Mouse (Mus musculus) bone marrow, adult 2 months (tissue): ENCODE results near the gene Hes7. TPM values are rescaled to one million over a fixed set of nuclear protein-coding genes. Genes with fewer than 3 reads are reported as not detected.

Experiments
- H3K27ac ChIP-seq: fragments of 200-500 bp; 2 replicates; pipeline ENCODE4 v1.5.1; 2012; ENCODE audit warnings: low read depth, mild to moderate bottlenecking, control low read depth, inconsistent platforms, low read length; ENCODE audit not compliant: control insufficient read depth, poor library complexity, insufficient read depth
- H3K4me1 ChIP-seq: fragments of 200-500 bp; 2 replicates; pipeline ENCODE4 v1.6.1; 2011; ENCODE audit warnings: low read length; ENCODE audit not compliant: control insufficient read depth, insufficient read depth
- H3K4me3 ChIP-seq: fragments of 200-500 bp; replicated peaks from 2 replicates; pipeline ENCODE3; 2011; ENCODE audit warnings: mild to moderate bottlenecking, low read depth, low read length, control low read depth; ENCODE audit not compliant: control insufficient read depth
- CTCF ChIP-seq: fragments of 200-500 bp; IDR thresholded peaks from 2 replicates; pipeline ENCODE4 v1.5.1; 2011; ENCODE audit warnings: low read length, control low read depth; ENCODE audit not compliant: control insufficient read depth, insufficient read depth
- POLR2A ChIP-seq: fragments of 200-500 bp; IDR thresholded peaks from 2 replicates; pipeline ENCODE4 v1.6.1; 2011; ENCODE audit warnings: low read depth, mild to moderate bottlenecking, control low read depth, low read length, borderline replicate concordance; ENCODE audit not compliant: control insufficient read depth
- WGBS: fragments of 180-500 bp; shearing (Covaris S2); methylation state at CpG from one replicate; pipeline ENCODE4 v1.1.7; 2018; 5-methylcytosine and 5-hydroxymethylcytosine counted together
- polyA plus RNA-seq: library from polyadenylated mRNA; stranded (reverse); fragments of >200 nt; gene quantifications from 2 replicates; pipeline ENCODE4 v1.2.4, GENCODE M21; 2011; ENCODE audit warnings: low replicate concordance; ENCODE audit not compliant: missing spikeins, insufficient read depth, insufficient read length

Gene Hes7
- polyA plus RNA-seq, 1 experiment = 1.1 TPM

DNA sequence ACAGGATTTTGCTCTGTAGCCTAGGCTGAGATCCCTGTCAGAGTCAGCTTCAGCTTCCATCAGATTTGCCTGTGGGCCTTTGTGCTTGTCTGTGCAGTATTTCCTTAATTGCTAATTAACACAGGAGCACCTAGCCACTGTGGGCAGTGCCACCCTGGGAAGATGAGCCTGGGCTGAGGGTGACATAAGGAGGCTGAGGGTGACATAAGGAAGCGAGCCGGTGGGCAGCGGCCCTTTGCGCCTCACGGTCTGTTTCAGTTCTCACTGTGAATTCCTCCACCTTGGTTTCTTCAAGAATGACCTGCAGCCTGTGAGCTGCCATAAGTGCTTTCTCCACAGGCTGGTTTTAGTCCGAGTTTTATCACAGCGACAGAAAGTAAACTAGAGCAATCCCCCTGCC, 38.6 kb upstream of the Hes7 start:
- H3K4me3 ChIP-seq = no peak overlapping the region
- no peak for TF ChIP-seq POLR2A
- no peak for TF ChIP-seq CTCF
- peaks cover 3% of the 10 kb centered on the region; the same call in 1 of the 2 replicates for H3K4me1 ChIP-seq
- WGBS = 87% methylated on average over 7 of the region's 7 CpGs
- no peak overlapping the region for H3K27ac ChIP-seq

DNA sequence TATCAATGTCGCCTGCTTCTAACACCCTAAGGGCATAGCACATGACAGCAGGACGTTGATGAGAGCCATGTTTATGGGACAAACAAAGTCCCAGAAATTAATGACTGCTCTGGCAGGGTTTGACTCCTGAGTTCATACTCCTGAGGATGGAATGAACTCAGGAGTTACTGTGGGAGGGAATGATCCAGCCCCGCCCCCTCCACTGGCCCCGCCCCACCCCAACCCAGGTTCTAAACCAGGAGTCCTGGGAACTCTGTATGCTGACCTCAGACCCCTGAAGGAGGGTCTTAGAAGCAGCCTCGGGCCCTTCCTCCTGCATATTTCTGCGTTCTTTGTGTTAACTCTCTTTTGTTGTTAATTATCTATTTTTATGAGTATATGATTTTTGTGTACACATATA, 34.6 kb upstream of the Hes7 start:
- H3K4me3 ChIP-seq = no peak overlapping the region
- no peak overlapping the region for H3K27ac ChIP-seq
- peaks cover 3% of the 10 kb centered on the region; the same call in 1 of the 2 replicates for H3K4me1 ChIP-seq
- 70% methylated on average over 6 of the region's 6 CpGs for WGBS
- no peak for TF ChIP-seq POLR2A

DNA sequence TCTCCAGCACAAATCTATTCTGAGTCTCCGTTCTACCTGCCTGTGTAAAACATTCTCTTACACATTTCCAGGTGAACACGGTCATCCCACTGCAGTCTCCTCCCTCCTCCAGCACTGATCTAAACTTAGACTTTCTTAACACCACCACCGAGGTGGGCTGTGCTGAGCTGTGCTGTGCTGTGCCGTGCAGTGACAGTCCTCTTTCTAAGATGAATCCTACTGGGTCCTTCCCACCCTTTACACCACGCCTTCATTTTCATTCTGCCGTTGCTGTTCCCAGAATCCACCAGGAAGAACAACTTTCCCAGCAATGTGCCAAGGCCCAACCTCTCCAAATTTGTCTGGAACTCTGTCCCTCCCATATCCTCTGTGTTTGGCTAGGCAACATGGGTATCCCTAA, 33.8 kb upstream of the Hes7 start:
- Histone ChIP-seq H3K27ac (no peak overlapping the region), H3K4me3 (no peak overlapping the region), H3K4me1 (peaks cover 3% of the 10 kb centered on the region; the same call in 1 of the 2 replicates)
- TF ChIP-seq CTCF = no peak
- TF ChIP-seq POLR2A = no peak
- 80% methylated on average over 6 of the region's 6 CpGs for WGBS

DNA sequence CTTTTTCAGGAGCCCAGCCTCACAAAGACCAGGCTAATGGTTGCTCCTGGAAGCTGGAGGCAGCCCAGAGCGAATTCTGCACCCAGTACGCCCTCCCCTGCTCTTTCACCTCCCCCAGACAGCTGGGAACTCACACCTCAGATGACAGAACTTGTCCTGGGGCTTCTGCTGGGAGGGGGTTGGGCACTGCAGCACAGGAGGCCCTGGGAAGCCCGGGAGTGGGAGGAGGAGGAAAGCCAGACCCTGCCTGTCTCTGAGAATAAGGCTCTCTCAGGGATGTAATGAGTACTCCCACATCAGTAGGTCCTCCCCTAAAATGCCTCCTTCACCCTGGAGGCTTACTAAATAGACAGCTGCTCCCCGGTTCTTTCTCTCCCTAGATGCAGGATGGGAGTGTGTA, 33.1 kb upstream of the Hes7 start:
- Histone ChIP-seq H3K4me1 (peaks cover 3% of the 10 kb centered on the region; the same call in 1 of the 2 replicates), H3K4me3 (no peak overlapping the region), H3K27ac (no peak overlapping the region)
- WGBS = 80% methylated on average over 4 of the region's 4 CpGs
- TF ChIP-seq POLR2A (no peak), CTCF (no peak)

DNA sequence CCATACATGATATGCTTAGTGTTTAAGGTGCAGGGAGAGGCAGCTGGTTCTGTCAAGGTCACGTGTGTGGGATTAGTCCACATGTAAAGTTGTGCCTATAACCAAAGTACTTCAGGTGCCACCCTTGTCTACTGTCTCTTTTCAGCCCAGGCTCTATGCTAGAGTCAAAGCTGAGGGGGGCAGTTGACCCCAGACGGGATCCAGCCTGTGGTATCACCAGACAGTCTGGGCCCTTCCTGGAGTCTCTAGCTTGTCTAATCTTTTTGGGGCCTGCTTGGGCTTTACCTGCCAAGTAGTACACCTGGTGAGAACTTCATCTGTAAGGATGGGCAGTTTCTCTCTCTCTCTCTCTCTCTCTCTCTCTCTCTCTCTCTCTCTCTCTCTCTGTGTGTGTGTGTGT, 32.6 kb upstream of the Hes7 start:
- Histone ChIP-seq H3K27ac (no peak overlapping the region), H3K4me1 (peaks cover 3% of the 10 kb centered on the region; the same call in 1 of the 2 replicates), H3K4me3 (no peak overlapping the region)
- TF ChIP-seq CTCF = no peak
- no peak for TF ChIP-seq POLR2A
- 76% methylated on average over 2 of the region's 2 CpGs for WGBS

DNA sequence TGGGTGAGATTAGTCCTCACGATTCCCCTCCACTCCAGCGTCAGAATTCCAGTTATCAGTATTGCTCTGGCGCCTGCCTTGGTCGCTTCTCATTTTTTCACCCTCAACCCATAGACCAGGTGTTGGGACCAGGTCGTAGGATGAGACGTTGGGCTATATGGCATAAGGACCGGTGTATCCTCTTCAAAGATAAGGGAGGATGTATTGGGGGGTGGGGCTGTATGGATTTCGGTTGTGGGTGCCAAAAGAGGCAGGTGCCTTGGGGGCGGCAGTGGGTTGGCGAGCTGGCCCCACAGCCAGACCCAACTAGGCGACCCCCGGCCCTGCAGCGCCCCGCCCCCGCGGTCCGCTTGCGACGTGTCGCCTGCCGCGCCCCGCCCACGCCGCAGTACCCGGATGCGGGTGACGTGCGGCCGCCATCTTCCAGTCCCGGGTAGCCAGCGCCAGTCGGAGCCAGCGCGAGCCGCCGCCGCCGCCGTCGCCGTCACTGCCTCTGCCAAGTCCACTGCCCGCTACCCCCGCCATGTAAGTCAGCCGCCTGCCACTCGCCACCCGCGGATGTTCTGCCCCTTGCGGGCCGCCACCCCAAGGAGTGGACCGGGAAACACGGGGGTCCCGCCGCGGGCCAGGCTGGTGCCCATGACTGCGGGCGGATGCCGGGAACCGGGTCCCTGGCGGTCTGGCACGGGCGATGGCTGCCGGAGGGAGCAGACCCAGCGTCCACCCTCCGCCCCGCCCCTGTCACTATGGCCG, 31.9 kb upstream of the Hes7 start, which contains the start of gene Vamp2:
Vamp2 (plus strand) TSS at position 388 of the 753 bp plus-strand sequence.
- TF ChIP-seq POLR2A = peak; percentile 65; the same call in 1 of the 2 replicates
- no peak for TF ChIP-seq CTCF
- Histone ChIP-seq H3K4me3 (peak within 1 kb of the TSS; percentile 86), H3K4me1 (peaks cover 3% of the 10 kb centered on the region; the same call in 1 of the 2 replicates), H3K27ac (peak within 1 kb of the TSS; percentile 97)
- under 1% methylated on average over 67 of the region's 67 CpGs for WGBS

DNA sequence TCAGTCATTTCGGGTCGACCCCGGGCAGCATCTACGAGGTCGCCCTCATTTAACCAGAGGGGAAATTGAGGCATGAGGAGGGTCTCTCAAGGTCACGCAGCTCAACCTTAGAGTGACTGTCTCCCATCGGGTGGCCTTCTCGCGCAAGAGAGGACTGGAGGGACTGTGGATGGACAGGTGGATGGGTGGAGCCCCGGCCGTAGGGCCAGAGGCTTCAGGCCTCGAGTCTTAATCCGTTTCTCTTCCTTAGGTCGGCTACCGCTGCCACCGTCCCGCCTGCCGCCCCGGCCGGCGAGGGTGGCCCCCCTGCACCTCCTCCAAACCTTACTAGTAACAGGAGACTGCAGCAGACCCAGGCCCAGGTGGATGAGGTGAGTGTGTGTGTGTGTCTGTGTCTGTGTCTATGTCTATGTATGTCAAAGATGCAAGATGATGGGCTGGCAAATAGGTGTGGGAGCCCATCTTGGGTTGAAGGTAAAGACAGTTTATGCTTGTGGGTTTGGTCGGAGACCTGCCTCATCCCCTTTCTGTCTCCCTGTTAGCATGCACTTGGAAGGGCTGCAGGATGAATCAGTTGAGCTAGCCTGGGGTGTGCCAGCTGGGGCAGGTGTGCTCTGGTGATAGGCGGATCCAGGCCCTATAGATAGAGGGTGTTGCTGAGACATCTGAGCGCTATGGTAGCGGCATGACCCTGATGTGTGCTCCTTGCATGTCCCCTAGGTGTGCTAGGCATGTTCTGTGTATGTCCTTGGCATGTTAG, 31.2 kb upstream of the Hes7 start:
- Histone ChIP-seq H3K4me3 (peak overlapping the region; percentile 86), H3K27ac (peak overlapping the region; percentile 97), H3K4me1 (peaks cover 3% of the 10 kb centered on the region; the same call in 1 of the 2 replicates)
- TF ChIP-seq CTCF (no peak), POLR2A (no peak)
- 7% methylated on average over 25 of the region's 25 CpGs for WGBS

DNA sequence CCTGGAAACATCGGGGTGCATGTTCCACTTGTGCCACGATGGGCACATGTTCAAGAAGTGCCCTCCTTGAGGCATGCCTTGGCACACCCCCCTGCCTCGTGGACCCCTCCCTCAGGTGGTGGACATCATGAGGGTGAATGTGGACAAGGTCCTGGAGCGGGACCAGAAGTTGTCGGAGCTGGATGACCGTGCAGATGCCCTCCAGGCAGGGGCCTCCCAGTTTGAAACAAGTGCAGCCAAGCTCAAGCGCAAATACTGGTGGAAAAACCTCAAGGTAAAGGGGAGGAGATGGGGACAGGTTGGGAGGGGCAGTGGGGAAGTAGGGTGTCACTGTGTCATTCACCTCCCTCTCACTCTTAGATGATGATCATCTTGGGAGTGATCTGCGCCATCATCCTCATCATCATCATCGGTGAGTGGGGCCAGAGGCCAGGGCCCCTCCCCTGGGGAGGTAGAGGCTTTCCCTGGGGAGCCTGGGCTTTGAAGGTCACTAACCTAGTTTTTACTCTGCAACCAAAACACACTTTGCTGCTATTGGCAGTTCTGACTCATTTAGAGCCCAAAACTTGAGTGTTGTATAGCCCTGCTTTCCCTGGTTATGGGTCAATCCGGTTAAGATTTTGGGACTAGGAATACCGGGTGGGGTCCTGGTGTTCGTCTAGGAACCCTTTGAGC, 30.5 kb upstream of the Hes7 start:
- 86% methylated on average over 12 of the region's 12 CpGs for WGBS
- peaks cover 3% of the 10 kb centered on the region; the same call in 1 of the 2 replicates for H3K4me1 ChIP-seq
- TF ChIP-seq CTCF (no peak), POLR2A (no peak)
- no peak overlapping the region; the same call in 1 of the 2 replicates for H3K27ac ChIP-seq
- peak overlapping the region; percentile 86 for H3K4me3 ChIP-seq
